Mouse (Mus musculus) CD4-positive, CD25-positive, alpha-beta regulatory T cell, adult 2 months (primary cell): ENCODE measurements around the gene Macrod2.

ENCODE experiments used
- DNase-seq: peaks from one replicate; pipeline ENCODE4 v3.0.0-alpha.2; 2012; ENCODE audit warnings: low read depth, low spot score

Gene Macrod2

DNA sequence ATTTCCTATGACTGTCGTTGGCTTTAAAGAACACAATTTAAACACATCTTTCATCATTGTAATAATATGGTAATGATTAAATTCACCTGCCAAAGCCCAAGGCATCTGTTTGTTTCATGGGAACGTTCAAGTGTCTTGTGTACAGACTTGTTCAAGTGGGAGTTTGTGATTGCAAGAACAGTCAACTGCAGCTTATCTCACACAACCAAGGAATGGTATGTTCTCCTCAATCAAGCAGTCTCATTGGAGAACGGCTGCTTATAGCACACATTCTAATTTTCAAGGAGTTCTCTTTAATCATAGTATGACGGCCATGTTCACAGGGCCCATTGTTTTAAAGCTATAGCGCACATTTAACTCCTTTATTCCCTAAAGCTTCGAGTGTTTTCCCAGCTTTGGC lies 904.1 kb downstream of the Macrod2 start:
- DNase-seq = no peak

DNA sequence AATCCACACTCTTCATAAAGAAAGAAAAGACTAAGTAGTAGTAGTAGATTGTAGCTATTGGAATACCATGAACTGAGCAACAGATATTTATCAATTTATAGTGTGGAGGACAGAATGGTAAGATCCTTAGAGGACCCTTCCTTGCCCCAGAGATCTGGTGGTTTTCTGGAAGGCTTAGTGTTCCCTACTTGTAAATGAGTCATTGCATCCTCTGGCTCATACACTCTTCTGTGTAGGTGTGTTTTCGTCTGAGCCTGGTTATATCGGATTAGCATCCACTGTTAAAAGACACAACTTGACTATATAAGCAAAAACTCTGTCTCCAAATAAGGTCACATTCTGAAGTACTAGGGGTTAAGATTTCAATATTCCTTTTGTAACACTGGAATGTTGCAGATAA lies 905.9 kb downstream of the Macrod2 start:
- no peak for DNase-seq

DNA sequence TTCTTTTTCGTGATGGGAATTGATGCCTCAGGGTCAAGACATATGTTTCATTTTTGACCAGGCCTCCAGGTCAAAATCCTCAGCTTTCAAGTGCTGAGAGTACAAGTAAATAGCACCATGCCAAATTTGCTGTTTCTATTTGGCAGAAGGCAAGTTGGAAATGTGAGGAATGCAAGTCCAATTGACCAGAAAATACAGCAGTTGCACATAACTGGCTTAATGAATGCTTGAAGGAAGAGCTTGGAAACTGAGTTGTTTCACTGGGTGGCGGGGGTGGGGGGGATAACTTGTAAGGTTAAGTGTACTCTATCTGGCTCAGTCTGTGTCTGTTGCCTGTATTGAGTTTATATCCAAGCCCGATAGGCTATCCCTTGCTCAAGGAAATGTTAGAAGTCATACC lies 913.3 kb downstream of the Macrod2 start:
- DNase-seq = no peak

DNA sequence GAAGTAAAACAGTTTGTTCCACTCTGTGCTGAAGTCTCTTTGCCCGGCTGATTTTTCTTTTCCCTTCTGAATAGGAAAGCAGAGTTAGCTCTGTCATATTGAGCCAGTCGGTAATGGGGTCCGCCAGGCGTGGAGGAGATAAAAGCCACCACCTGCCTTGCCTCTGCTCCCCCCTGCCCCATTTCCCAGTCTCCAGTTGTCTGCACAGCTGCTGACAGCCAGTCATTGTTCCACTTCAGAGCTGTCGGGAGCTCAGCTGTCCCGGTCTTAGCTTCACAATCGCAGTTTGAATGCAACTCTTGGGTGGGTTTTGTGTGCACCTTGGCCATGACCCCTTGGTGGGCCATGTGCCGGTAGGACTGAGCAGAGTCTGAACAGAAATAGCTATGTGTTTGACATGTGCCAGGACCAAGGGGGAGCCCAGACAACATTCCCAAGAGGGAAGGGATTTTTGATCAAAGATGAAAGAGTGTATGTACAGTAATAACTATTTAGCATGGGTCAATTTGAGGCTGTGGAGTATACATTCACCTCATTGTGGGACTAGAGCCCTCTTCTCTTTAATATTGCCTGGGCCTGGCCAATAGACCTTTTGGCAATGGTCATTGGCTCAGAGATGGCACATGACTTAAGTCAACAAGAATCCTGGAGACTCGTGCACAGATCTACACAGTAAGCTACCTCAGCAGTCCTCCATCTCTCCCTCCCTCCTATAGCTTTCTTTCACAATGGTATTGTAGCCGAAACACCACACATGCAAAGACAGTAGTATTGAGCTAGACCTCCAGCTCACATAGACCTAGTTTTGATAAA lies 917.2 kb downstream of the Macrod2 start:
- no peak for DNase-seq

DNA sequence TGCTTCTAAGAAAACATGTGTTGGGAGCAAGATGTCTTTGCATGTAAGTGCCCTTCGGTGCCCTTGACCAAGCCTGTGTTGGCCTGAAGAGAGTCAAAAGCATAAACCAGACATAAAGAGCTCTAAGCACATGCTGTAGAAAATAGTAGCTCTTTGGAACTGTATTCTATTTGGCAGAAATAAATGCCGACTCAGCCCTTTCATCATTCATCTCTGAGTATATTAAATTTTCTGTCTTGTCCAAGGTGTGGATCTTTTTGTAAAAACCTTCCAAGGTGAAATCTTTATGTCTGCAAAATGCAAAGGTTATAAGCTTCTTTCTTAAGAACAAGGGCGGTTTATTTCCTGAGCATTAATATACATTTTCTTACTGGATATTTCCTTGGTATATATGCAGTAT lies 920.2 kb downstream of the Macrod2 start:
- DNase-seq = no peak

DNA sequence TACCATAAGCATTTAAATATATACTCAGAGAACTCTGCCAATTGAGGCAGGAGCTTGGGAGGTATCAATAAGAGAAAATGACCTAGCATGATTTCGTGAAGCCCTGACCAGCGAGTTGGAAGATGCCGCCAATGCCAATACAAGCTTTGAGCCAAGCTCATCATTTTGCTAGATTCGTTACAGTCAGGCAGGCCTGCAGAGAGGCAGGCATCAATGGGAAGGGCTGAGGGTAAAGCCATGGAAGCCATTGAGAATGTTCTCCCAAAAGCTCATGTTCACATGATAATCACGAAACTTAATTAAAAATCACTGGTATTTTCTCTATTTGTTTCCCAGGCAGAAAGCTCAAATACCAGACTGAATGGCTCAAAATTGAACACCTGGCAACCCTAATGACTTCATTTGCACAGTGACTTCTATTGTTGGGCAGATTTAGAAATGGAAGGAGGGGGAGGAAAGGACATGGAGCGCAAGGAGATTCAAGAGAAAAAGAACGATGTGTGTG lies 928.9 kb downstream of the Macrod2 start:
- DNase-seq = no peak

DNA sequence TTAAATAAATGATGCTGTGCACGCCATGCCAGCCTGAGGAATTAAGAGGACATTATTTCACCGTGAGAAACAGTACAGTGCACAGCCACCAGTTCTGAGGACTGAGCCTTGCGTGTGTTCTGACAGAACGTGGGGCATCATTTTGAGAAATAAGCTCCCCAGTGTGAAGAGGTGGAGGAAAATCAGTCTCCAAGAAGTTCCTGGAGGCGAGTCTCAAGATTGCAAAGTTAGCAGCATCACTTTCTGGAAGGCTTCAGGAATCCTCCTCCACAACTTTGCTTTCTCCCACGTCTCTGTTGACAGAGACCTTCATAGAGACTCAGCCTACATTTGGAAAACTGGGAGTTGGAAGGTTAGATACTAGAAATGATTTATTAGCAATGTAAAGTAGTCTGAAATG lies 932.2 kb downstream of the Macrod2 start:
- DNase-seq = no peak

DNA sequence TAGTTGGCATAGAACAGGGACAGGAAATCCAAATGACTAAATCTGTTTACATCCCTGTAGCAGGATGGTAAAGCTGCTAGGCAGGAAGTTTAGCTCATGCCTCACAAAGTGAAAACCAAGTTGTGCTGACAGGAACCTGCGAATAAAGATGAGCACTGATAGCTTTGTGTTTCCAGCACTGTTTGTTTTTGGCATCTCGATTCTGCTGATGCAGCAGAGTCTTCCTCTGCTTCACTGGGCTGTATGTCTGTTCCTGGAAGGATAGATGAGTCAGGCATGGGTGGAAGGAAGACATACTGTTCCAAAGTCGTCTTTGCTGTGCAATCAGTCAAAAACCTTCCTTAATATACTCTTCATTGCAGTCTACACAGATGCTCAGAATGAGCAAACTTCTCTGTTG lies 942.6 kb downstream of the Macrod2 start:
- no peak for DNase-seq

DNA sequence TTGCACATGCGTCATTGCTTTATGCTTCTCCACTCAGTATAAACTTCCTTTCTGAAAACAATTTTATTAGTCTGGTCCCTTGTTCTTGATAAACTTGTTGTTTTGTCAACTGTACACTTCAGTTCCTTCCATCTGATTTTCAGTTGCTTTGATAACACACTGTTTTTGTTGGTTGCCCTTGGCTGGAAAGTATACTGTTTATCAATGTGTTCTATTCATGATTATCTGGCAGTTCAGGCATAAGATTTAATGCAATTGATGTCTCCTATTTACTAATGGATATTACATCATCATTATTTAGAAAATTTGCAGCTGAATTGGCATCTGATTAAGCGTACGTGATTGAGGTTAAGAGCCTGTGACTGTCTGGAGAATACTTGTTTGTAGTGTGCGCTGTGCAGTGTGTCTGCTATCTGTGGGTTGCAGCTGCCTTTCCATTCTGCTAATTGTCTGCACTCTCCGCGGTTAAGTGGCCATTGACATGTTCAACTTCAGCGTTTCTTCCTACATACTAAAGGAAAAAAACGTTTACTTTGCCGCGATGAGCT lies 949.0 kb downstream of the Macrod2 start:
- DNase-seq = no peak

DNA sequence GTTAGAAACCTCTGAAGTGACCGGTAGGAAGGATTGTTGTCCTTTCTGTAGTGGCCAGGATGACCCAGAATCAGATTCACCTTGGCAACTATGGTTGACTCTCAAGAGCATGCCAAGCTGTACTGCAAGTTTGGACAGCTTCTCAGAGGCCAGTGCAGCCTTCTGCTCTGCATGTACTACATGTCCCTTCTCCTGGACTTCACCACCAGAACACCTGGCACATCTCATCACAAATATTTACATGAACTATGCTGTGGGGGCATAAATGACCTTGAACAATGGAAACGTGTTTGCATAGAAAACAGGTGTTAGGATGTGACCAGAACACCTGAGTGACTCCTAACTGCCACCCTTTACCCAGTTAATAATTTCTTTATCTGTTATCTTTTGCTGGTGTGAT lies 957.5 kb downstream of the Macrod2 start:
- DNase-seq = no peak

DNA sequence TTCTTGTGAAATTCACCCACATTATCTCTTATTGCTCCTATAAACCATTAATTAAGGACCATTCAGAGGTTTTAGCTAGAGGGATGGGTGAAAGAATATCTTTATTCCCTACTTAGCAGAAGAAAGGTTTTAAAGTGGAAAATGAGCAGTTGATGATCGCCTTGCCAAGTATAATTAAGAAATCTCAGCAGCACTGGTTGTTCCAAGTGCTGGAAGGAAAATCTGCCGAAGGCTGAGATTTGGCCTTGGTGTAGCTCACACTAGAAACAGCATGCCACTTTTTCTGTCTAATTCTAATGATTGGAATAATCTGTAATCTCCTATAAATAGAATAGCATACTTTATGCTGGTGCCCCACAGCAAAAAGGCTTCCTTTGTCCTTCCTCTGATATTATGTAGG lies 993.5 kb downstream of the Macrod2 start:
- DNase-seq = no peak

DNA sequence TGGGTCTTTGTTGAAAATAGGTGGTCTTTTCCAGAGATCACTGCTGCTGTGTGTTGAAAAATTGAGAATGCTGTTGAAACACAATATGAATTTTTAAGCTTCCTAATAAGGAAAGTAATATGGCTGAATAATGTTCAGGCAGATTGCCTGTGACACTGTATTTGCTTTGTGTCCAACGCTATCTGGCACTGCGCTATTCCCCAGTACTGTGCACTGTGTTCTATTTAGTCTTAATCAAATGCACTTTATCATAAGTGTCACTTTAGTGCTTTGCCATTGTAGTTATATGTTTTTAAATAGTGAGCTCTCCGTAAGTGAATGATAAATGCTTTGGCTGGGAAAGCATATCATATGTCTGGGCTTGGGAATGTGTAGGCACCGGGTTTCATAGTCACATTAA lies 996.1 kb downstream of the Macrod2 start:
- DNase-seq = no peak

DNA sequence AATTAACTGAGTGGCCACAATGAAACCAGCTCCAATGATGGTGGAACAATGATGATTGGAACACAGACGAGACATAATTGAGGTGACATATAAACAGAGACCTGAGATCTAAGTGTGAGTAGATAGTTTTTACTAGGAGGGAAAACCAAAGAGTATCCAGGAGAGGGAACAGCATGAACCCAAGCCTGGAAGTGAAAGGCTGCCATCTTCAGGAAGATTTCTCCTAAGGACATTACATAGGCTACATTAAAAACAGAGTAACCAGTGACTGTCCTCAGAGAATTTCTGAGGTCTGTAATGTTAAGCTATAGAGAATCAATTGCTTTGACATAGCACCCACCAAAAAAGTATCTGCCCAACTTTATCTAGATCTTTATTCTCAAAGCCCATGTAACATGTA lies 999.7 kb downstream of the Macrod2 start:
- DNase-seq = no peak

DNA sequence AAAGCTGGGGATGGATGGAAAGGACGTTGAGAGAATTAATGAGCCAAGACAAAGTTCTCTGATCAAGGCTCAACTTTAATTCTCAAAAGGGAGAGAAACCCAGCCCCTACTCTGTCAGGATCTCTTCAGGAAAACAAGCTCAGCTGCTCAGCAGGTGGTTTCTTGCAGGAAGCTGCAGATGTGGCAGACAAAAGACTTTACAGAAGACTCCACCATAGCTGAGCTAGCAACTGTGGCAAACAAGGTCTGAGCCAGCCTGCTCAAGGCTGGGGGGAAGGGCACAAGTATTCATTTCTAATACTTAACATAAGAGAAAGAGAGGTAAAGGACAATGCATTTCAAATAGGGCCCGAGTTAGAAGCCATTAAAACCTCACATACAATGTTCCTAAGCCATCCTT lies 1013.7 kb downstream of the Macrod2 start:
- DNase-seq = no peak

DNA sequence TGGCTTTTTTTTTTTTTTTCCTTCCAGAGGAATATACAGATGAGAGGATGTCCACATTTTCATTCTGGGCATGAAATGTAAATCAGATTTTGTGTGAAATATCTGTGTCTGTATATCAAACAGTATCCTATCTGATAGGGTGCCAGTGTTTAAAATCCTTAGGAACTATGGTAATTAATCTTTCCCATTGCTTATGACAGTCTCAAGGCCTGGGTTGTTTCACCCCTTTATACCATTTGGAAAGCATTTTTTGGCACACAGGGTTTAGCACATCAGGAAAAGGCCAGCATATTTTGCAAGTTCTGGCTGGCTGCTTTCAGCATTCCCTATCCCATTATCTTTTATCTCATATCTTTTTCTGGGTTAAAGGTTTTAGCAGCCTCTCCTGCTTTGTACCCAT lies 1021.3 kb downstream of the Macrod2 start:
- no peak for DNase-seq

DNA sequence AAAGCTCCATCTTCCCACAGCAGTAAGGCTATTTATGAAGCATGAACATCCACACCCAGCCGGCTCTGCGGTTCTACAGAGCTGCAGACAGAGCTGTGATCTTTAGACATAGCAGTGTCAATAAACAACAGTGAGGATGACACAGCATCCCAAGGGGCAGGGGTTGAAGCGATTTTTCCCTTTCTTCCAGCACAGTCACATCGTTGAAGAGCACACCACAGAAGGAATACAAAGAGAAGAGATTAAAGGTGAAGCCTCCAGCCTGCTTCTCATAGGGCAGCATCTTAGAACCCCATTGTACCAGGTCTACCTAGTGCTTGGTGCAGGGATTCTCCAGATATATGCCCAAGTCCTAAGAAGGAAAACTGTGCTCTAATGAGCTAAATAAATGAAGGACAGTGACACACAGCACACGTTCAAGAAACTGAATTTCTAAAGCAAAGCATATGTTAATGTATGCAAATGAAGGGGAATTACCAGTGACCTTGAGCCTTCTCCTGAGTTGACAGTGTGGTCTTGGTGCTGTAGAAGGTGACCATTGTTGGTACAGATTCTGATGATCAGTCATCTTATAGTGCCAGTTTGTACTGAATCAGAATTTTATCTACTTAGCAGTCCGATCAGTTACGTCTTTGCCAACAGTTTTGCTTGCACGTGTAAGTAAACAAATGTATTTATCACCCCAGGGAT lies 1021.9 kb downstream of the Macrod2 start:
- DNase-seq = no peak

DNA sequence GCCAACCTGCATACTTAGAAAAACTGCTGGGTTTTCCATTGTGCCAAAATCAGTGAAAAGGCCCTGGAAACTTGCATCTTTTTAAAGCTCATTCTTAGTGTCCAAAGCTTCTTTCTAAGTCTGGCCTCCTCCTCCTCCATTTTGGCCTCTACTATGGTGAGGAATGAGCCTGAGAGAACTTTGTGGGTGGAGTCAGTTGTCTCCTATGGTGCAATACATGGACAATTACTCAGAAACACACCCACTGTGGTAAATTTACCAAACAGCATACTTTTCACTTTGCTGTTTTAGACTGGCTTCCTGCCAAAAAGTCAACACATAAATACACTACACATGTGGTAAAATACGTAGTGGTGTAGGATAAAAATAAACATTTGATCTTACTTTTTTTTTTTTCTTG lies 1024.7 kb downstream of the Macrod2 start:
- DNase-seq = no peak

DNA sequence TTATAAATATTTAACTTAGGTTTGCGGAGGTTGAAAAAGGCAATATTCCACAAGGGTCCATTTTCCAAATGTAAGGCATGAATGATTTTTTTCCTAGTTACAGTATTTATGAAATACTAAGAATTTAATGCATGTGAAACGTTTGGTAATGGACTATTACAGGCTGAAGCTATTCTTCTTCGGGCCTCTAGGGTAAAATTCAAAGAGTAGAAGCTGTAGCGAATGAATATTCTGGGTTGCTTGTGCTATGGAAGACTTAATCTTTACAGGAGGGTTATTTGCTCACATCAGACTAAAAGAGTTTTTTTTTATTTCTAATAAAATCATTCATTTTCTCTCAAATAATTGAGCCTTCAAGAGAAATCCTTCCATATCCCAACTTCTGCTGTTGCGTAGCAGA lies 1039.0 kb downstream of the Macrod2 start:
- DNase-seq = no peak

DNA sequence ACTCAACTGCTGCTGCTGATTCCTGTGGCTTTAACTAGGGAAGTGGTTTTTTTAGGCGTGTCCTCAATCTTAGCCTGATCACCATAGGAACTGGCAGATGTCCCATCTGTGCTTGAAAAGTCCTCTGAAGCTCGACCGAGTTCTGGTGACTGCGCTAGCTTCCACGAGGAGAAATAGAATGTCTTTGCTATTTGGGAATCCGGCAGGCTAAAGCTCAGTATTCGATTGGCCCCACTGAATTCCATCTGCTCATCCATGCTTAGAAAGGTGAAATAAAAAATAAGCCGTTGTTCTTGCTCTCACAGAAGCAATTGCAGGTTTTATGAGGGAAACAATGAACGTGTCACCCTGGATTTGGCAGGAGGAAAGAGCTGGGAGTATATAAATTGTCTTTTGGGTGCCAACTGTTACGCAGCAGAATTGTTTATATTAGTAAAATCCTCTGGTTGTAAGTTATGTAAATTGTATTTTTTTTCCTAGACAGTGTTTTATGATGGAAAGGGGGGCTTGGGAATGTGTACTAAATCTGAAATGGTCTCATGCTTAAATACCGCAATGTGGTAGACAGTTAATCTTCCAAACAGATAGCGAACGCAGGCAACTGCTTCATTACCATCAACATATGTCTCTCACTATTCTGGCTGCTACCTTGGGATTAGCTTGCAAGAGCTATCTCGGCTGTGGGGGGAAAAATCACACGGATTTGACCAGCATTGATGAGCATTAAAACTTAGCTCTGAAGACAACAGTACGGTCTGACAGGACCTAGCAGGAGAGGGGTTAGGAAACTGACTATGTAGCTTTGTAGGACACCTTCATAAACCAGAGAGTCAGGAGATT lies 1039.8 kb downstream of the Macrod2 start:
- no peak for DNase-seq

DNA sequence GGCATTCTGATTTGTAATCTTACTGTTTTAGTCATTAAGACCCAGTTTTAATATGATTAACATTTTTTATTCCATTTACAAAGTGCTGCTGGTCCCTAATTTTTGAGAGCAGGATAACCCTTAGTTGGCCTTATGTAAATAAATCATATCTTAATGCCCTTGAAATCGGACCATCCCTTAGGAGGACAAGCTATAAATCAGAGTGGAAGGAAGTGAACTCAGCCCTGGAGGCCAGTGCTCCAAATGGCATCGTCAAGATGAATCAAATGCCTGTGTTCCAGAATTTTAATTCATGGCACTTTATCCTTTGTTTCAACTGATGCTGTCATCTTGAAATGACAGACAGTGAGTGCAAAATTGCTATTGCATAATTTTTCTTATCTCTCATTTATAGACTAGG lies 1046.8 kb downstream of the Macrod2 start:
- no peak for DNase-seq

DNA sequence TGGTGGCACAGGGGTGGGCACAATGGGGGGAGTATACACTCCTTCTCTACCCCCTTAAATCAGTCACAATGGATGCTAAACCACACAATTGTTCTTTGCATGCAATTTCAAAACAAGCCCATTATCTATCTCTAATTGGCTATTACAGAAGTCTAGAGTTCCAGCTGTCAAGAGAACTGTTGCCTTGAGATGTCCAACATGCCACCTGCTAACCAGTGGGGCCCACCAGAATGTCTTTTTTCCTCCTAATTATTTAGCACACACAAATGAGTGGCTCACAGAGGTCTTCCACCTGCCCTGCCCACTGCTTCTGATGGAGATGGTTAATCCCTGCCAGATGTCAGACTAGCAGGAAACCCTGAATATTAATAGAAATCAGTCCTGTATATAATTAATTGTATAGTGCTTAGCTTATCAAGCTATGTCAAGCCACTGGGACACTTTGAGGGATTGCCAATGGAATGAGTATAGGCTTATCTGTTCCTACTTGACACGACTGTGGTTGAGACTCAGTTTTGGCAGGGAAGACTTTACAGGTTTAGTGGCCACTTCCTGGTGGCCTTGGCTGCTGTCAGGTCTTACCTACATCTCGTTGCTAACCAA lies 1054.1 kb downstream of the Macrod2 start:
- no peak for DNase-seq

DNA sequence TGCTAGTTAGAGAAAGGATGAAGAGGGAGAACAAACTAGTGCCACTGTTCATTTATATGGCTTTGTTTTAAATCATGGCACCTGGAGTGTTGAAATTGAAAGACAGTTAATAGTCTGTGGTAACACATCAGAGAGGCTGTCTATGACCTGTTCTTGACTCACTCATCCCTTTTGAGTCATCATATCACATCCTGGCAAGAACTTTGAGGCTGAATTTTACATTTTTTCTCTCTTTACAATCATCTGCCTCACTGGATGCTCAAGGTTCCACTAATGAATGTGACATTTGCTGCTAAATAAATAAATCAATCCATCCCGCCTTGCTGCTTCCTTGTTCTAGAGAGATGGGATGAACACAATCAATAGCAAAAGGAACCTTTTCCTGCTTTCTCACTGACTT lies 1068.8 kb downstream of the Macrod2 start:
- DNase-seq = no peak
